Mouse (Mus musculus) c-Kit-positive CD71-negative TER-119-negative erythroid progenitor cells, embryonic 14.5 days (primary cell): ENCODE results near the gene Hes2.

ENCODE experiments used
- DNase-seq: peaks from one replicate; pipeline ENCODE4 v3.0.0-alpha.2; 2013; ENCODE audit warnings: low read depth

Gene Hes2

DNA sequence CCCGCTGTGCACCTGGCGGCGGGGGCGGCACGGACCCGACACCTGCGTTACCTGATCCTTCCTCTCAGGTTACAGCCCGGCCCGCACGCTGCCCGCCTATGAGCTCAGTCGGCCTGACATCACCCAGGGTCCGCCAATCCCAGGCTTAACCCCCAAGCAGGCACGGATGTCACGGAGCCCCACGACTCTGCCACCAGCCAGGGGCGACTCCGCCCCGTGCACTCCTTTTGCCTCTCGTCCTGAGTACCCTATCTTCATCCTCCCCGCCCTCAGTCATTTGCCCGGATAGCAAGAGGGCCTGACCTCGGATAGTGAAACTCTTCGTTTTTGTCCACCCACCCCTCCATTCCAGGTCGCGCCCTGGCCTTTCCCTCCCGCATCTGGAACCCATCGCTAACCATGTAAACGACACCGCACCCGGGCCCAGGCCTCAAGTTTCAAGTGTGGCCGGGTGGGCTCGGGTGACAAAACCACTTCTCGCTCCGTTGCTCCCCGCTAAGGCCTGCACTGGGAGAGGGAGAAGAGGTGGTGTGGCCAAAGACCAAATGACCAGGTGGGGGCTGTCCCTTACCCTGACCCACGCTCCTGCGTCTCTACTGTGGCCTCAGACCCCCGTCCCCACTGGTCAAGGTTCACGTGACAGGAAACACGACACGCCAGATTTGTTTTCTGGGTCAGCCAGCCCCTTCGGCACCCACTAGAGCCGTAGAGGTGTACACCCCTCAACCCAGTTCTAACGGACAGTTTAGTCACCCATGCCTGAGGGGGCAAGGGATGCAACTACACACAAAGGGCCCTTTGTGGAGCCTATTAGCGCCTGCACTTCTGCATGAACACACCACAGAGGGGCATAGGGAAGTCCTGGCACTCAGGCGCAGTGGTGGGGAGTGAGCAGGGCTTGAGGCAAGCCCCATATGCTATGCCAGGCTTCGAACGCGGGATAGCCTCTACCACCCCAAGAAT lies 26.6 kb upstream of the Hes2 start:
- DNase-seq: no peak

DNA sequence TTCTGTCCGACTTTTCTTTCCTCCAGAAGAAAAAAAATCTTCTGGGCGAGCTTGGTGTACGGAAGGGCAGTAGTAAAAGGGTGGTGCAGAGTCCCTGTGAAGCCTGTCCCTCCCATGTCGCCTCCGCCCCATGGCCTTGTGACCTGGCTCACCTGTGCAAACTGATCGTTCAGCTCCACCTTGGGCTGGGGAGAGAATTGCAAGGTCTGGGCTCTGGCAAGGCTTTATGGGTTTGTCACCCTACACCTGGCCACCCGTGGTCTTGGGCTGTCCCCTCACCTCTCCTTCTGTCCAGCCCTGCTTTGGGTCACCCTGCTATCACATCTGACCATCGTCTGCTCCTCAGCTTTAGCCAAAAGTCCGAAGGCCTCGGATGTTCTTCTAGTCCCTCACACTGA lies 25.9 kb upstream of the Hes2 start:
- no peak for DNase-seq

DNA sequence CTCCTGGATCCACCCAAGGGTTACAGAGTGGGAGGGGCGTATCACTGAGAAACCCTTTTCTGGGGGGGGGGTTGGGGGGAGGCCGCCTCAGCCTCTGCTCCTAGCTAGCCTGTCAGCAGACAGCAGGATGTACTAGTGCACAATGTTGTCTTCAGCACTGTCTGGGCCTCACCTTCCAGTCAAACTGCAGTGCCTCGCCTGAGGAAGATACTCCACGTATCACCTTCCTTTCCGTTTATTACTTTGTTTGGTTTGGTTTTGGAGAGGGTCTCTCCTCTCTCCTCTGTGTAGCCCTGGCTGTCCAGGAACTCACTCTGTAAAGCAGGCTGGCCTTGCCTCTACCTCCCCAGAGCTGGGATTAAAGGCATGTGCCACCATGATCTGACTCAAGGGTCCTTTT lies 25.5 kb upstream of the Hes2 start:
- DNase-seq: no peak

DNA sequence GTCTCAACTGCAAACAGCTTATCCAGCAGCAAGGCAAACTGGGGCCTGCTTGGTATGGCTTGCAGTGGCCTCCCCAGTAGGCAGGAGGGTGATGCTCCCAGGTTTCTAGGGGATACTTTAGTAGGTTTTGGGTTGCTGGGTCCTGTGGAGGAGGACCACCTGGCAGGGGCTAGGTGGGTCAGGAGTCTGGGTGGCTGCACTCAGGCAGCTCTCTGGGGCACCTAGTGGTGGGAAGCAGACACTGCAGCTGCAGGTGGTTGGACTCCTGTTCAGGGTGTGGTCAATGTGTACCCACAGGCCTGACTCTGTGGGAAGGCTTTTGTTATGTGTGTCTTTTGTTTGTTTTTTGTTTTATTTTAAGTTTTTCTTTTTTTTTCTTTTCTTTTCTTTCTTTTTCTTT lies 24.2 kb upstream of the Hes2 start:
- no peak for DNase-seq

DNA sequence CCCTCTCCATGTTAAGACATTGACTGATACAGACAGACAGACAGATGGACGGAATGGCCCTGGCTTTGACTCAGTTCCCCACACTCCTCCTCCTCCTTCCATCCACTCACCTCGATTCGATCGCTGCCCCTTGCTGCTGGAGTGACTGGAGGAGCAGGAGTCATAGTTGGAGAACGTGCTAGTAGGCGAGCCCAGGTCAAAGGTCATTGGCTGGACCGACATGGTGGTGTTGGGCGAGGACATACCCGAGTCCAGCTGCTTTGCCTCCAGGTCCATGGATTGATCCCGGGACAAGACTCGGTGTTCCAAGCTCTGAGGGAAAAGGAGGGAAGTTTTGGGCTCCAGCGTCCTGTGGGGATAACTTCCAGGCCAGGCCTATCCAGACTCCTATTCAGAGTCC lies 23.3 kb upstream of the Hes2 start:
- DNase-seq: no peak

DNA sequence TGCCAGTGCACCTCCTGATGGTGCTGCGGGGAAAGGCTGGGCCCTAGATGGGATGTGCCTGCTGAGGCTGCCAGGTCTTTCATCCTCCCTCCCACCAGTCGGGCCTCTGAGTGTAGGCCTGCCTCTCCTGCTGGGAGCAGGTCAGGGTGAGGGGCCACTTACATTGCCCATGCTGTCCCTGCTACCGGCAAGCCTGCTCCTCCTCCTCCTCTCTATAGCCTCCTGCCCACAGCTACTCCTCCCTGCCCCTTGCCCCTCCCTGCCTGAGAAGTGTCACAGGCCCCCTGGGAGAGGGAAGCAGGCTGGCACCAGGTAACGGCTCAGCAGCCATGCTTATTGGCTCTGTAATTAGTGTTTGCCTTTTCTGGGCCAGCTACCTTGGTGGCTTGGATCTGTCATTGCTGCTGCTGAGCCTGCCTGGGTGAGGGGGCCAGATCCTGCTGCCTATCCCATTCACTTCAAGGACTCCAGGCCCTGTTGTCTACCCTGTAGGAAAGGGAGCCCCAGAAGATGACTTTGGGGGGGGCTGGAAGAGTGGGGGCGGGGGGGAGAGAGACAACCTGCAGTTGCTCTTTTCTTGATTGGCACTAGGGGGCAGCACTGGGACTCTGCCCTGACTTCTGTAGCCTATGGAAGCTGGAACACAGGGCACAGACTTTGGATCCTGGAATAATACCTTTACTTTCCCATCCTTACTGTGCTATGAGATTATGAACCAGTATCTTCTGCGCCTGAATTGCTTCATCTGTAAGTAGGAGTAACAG lies 22.4 kb upstream of the Hes2 start:
- DNase-seq: no peak

DNA sequence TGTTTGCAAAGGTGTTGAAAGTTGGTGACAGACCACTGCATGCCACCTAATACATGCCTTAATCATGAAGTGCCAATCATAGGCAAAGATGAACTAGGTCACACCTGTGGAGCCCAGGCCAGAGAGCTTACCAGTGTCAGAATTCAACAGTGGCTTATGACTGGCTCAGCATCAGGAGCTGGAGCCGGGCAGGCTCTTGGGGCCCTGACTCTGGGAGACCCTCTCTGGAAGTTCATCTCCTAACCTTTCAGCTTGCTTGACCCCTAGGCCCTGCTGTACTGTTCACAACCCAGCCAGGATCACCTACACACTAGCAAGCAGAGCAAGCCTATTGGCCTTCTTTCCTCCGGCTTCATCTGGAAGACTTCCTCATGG lies 21.8 kb upstream of the Hes2 start:
- DNase-seq: no peak

DNA sequence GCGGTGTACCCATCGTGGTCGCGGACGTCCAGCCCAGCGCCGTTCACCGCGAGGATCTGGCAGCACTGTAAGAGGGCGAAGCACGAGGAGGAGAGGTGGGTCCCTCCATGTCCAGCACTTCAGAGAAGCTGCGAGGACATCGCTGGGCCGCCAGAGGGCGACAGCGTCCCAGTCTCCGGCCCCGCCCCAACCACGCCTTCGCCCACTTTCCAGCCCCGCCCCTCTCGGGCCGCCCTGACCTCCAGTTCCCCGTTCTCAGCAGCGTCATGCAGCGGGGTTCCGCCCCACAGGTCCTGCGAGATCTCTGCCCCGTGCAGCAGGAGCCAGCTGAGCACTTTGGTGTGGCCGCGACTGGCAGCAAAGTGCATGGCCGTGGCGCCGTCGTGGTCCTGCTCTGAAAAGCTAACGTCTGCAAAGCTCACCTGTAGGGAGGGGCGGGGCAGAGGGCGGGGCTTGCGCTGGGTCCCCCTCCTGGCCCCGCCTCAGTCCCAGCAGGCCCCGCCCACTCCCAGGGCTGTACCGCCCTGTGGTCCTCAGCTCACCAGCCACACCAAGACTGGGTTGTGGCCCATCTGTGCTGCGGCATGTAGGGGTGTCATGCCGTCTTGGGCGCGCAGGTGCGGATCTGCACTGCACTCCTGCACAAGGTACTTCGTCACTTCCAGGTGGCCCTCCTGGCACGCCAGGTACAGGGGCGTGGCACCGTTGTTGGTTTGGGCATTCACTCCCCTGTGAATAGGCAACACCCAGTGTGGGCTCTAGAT lies 20.0 kb upstream of the Hes2 start:
- peak; percentile 79 for DNase-seq

DNA sequence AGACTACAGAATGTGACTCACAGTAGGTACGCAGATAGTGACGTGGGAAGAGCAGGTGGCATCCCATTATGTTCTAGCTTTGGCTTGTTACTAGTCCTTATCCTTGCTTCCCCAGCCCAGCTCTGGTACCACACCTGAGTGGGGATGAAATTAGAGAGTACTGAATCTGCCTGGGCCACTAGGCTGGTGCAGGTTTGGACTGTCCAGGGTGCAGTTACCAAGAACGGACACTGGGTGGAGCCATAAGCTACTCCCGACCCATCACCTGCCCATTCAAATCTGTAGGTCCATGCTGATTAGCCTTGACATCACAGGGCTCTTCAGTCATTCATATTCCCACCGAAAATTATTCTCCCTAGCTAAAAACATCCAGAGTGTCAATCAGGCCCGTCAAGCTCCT lies 18.2 kb upstream of the Hes2 start:
- DNase-seq: no peak

DNA sequence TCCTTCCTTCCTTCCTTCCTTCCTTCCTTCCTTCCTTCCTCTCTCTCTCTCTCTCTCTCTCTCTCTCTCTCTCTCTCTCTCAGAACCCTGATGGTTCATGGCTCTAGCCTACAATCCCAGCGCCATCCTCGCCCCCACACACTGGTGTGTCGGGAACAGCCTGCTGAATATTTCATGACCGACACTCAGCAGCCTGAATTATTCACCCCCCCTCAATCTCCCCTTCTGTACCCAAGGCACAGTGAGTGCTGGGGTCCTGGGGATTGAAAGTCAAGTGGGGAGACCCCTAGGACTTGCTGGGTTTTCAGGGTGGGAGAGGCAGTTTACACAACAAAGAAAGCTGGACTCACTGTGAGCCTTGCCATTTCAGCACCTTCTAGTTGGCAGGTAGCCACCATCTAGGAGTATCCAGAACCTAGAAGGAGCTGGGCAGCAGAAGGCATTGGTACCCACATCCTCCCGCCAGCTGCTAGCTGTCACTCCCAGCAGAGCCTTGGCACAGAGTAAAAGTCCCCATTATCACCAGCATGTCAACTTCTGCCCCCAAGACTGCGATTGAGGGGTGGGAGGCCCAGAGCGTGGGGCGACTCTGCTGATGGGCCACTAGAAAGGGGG lies 17.0 kb upstream of the Hes2 start:
- DNase-seq: no peak

DNA sequence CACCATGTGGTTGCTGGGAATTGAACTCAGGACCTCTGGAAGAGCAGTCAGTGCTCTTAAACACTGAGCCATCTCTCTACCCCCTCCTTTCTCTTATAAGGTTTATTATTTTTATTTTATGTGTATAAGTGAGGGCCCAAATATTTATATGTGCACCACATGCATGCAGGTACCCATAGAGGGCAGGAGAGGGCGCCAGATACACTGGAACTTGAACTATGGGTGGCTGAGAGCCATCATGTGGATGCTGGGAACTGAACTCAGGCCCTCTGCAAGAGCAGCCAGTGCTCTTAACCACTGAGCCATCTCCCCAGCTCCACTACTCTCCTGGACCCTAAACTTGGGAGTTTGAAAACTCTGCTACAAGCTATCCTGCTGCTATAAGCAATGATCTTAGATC lies 15.0 kb upstream of the Hes2 start:
- no peak for DNase-seq

DNA sequence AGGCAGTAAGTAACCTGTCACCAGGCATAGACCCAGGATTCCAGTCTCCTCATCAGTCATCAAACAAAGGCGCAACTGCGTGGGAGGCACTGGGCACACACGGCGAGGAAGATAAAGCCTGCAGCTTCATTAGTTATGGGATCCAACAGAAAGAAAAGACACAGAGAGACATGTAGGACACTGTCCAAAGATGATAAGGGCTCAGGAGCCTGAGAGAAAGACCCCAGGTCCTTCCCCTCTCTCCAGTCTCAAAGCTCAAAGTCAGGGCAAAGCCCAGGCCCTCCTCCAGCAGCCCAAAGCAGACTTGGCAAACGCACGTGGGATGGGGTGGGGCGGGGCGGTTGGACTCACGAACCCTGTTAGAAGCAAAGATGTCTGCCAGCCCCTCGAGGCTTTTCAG lies 13.2 kb upstream of the Hes2 start:
- no peak for DNase-seq

DNA sequence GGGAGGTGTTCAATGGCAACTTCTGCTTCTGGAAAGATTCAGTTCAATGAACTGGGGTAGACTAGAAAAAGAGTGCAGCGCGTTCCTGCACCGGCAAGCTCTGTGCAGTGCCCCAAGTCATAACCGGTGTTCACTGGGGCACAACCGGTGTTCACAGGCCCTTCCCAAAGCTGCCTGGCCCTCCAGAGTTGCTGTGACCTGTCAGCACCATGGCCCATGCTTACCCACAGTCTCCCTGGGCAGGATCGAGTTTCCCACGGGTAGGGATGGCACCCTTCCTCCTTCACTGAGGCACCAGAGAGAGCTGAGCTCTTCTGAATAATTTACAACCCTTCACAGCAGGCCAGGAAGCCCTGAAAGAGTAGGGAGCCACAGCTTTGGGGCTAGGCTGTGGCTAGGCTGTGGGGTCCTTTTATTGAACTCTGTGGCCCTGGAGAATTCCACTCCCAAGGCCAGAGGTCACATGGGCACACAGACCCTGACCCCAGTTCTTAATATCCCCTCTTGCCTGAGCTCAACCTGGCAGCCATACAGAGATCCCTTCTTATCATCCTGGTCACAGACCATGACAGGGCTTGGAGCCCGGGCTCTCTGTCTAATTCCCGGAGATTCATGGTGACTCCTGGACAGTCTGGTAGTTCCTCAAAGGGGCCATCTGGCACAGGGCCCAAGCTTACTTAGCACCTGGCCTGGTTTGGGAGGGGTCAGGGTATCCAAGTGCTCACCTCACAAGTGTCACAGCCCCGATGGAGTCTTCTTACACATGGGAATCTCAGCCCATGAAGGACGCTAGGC lies 12.4 kb upstream of the Hes2 start:
- no peak for DNase-seq

DNA sequence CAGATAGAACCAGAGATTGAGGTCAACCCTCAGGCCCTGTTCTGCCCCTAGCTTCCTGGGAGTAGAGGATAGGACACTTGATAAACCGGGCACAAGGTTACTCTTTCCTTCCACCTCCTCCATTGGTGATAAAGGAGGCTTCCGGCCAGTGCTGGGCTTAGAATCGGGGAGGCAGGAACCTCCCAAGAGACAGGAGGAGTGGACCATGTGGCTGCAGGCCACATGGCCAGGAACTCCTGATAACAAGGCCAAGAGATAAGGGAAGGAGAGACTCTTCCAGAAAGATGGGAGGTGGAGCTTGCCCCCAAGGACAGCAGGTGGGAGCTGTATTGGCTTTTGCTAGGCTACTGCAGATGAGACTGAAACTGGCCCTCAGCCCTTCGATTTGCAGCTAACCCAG lies 8.1 kb upstream of the Hes2 start:
- DNase-seq: no peak

DNA sequence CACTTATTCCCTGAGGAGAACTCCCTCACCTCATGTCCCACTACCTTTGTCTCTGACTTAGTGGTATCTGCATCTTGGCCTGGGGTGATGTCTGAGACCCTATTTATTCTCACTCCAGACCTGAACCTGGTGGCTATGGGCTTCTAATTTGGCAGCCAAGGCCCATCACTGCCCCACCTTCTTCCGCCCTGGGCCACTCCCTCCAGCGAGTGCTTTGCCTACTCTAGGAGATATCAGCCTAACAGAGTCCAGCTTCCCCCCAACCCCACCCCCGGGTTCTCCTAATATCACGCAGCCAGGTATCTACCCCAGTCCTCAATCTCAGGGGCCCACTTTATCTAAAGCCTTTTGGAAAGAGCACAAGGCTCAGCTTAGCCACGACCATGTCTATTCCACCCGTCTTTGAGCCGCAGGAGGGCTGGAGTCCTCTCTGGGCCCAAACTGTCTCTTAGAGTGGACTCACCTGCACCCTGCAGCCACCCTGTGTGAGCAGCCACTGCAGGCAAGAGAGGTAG lies 7.2 kb upstream of the Hes2 start:
- DNase-seq: no peak

DNA sequence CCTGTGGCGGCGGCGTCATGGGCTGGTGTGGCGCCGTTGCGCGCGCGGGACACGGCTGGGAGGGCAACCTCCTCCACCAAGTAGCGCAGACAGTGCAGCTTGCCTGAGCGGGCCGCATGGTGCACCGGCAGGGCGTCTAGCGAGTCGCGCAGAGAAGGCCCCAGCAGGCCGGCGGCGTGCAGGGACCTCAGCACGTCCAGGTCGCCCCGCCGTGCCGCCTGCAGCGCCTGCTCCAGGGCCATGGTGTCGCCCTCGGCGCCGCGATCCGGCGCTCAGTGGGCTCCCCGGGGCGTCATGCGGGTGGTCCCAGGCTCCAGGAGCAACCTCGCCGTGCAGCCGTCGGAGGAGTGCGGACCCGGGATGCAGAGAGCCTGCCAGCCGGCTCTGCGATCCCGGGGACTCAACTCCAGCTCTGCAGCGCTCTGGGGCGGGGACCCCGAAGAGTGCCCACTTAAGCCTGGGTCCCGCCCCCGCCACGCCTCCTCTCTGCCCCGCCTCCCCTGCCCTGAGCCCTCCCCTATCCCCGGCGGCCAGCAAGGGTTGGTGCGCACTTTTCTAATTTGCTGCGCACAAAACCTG lies 6.6 kb upstream of the Hes2 start, which contains the start of gene Espn:
Gene Espn (minus strand): TSS at position 406 of the 579 bp plus-strand sequence.
- no peak for DNase-seq

DNA sequence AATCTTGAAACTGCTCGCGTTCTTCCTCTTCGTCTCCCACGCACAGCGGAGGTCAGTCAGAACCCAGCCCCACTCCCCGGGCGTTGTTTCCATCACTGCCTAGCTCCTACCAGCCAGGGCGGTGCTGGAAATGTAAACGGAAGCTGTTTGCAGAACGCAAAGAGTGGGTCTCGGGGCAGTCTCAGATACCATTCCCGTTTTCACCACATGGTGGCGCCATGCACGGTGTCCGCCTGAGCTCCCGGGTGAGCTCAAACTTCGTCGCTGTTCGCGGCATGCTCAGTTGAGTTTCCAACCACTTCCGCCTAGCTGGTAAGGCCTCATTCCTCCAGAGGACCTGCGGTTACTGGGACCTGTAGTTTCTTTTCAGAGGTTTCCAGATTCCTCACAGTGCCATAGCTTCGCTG lies 4.9 kb upstream of the Hes2 start:
- DNase-seq: peak; percentile 94

DNA sequence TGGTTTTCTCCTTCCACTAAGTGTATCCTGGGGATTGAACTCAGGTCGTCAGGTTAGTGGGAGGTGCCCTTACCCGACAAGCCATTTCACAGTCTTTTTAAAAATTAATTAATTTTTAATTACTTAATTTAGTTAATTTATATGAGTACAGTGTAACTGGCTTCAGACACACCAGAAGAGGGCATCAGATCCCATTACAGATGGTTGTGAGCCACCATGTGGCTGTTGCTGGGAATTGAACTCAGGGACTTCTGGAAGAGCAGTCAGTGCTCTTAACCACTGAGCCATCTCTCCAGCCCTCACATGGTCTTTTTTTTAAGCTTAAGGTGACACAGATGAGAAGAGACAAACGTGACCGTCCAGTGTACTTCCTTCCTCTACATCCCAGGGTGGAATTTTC lies 3.6 kb upstream of the Hes2 start:
- DNase-seq: no peak

DNA sequence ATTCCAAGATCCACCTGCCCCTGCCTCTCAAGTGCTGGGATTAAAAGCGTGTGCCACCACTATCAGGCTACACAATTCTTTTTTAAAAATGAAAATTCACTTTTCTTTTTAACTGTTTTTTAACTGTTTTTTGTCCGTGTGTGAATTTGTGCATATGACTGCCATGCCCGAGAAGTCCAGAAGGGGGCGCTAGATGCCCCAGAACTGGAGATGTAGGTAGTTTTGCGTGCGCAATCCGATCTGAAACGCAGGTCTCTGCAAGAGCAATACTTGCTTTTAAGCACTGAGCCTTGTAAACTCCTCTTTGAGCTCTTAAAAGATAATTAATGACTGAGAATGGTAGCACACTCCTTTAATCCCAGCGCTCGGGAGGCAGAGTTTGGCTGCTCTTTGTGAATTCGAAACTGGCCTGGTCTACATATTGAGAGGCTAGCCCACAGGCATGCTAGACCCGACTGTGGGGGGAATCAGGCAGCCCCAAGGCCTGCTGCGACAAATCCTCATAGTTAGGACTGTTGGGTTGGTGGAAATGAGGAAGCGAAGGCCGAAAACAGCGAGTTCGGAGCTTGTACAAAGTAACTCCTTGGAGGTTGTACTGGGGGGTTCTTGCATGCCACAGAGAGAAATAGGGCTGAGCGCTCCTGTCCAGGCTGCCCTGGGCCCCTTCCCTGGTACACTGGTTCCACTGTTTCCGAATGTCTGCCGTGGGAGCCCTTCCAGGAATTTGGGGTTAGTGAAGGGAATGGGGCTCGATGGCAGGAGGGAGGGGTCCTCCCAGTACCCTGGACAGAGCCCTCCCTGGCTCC lies 685 bp upstream of the Hes2 start:
- DNase-seq: no peak

DNA sequence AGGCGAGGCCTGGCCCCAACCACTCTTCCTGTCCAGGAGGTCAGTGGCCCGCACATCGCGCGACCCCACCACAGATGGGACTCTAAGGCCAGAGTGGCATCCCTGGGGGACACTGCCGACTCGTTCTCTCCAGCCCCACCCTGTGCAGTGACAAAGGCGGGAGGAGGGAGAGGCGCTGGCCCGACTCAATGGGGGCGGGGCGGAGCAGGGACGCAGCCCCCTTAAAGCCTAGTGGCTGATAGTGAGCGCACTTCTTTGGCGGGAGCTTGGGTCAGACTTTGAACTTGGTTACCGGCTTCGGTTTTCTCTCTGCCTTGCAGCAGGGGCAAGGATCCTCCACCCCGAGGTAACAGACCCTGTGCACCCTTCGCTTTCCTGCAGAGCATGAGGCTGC lies 615 bp downstream of the Hes2 start:
- DNase-seq: no peak
